Comparison of ENCODE assay signal across 9 mouse cellular contexts in the genomic region with DNA sequence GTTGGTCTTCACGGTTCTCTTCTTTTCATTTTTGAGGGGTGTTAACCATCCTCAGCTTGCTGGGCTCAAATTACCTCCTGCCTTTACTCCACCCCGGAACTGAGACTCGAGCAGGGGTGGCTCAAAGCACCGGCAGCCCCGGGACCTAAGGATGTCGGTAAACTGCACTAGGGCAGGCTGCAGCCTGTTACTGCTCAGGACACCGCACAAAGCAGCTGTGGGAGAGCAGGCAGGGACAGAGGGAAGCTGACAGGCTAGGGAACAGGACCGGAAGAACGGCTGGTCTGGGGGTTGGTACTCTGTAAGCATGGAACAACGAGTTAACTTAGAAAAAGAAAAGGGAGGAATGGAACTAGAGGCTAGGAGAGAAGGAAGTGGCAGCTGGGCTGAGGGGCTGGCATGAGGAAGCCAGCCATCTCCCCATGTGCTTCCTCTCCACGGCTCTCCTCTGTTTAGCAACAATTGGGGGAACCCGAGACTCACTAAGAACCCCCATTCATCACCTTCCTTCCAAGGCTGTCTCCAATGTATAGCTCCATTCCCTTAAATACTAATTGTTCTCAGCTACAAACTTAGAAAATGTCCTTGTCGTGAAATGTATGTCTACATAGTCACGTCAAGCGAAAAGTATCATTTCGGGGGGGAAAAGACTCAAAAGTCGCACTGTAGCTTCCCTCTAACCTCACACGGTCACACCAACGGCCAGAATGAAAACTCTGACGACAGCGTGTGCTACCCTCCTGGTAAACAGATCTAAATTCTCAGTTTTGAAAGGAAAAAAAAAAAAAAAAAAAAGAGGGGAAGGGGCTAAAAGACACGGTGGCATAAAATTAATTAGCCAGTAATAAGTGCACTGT. TPM values are rescaled to one million over a fixed set of nuclear protein-coding genes. Genes with fewer than 3 reads are reported as not detected.
DNase-seq lines count a peak whose midpoint lies in the region; ATAC-seq lines count a peak whose summit lies in the region.
"Had no signal": no experiment of that assay in that cellular context is flagged by ENCODE, and none has a peak within 500 bp of the region (broad histone marks: within the 10 kb centered on the region; RNA-seq: fewer than 3 reads in every experiment).

No protein-coding gene starts in this region.

- peak; percentile 66 for ATAC-seq in kidney, embryonic 14.5 days (ENCODE audit: low FRiP score, low TSS enrichment)
- ATAC-seq in embryonic facial prominence, embryonic 14.5 days (ENCODE audit: low read depth): peak; percentile 86
- ATAC-seq: Patski had no signal

- WGBS in kidney, embryonic 14.5 days: 14% methylated on average over 22 of the region's 22 CpGs
- WGBS in embryonic facial prominence, embryonic 14.5 days: 24% methylated on average over 22 of the region's 22 CpGs
- 34% methylated on average over 22 of the region's 22 CpGs for WGBS in limb, embryonic 10.5 days

- H3K27ac ChIP-seq in kidney, embryonic 14.5 days (ENCODE audit: low read depth, low read length): no peak overlapping the region
- H3K27ac ChIP-seq in embryonic facial prominence, embryonic 14.5 days (replicated peaks; ENCODE audit: low read depth, low read length): peak overlapping the region; percentile 39; the same call in 1 of the 2 replicates
- peak overlapping the region; percentile 75 for H3K27ac ChIP-seq in limb, embryonic 10.5 days

- H3K4me1 ChIP-seq in kidney, embryonic 14.5 days (ENCODE audit: control insufficient read depth, insufficient read depth, low read length): peaks cover 12% of the 10 kb centered on the region; the same call in 1 of the 2 replicates
- H3K4me1 ChIP-seq in embryonic facial prominence, embryonic 14.5 days (ENCODE audit: control insufficient read depth, insufficient read depth, low read length): 0 out of 2 replicates have a peak, but pooled peaks cover 8% of the 10 kb centered on the region
- H3K4me1 ChIP-seq in limb, embryonic 10.5 days: peaks cover 7% of the 10 kb centered on the region

- no peaks in the 10 kb centered on the region for H3K27me3 ChIP-seq in kidney, embryonic 14.5 days (ENCODE audit: control insufficient read depth, insufficient read depth, low read length)
- no peaks in the 10 kb centered on the region for H3K27me3 ChIP-seq in embryonic facial prominence, embryonic 14.5 days (replicated peaks; ENCODE audit: control insufficient read depth, insufficient read depth, low read length)
- H3K27me3 ChIP-seq in limb, embryonic 10.5 days (ENCODE audit: low read depth, poor library complexity, severe bottlenecking): no peaks in the 10 kb centered on the region
- H3K27me3 ChIP-seq: Patski had no signal

- no peak for DNase-seq in kidney, adult 11 months
- peak; percentile 67 for DNase-seq in embryonic facial prominence, embryonic 14.5 days (ENCODE audit: low spot score)
- peak; percentile 46 for DNase-seq in limb, embryonic 10.5 days (ENCODE audit: low spot score)
- DNase-seq in neural tube, embryonic 10.5 days (ENCODE audit: extremely low spot score, low spot score): peak; percentile 19
- DNase-seq in spleen, postnatal 10 days (ENCODE audit: low spot score in 2 of 2): no peak
- DNase-seq in layer of hippocampus, adult 9-10 months (ENCODE audit: low spot score): no peak
- DNase-seq in right cerebral cortex, adult 18-20 months: no peak

- H3K9me3 ChIP-seq in kidney, embryonic 14.5 days (ENCODE audit: control insufficient read depth, low read length): no peaks in the 10 kb centered on the region
- H3K9me3 ChIP-seq in embryonic facial prominence, embryonic 14.5 days (ENCODE audit: control insufficient read depth, low read length): no peaks in the 10 kb centered on the region
- no peaks in the 10 kb centered on the region for H3K9me3 ChIP-seq in limb, embryonic 10.5 days (replicated peaks)

- peak overlapping the region; percentile 32; the same call in 1 of the 2 replicates for H3K9ac ChIP-seq in kidney, embryonic 14.5 days (ENCODE audit: low read depth, low read length)
- peak overlapping the region; percentile 40 for H3K9ac ChIP-seq in embryonic facial prominence, embryonic 14.5 days (ENCODE audit: low read depth, low read length)

- H3K4me2 ChIP-seq in kidney, embryonic 14.5 days (replicated peaks; ENCODE audit: low read depth, low read length): peak overlapping the region; percentile 54
- peak overlapping the region; percentile 51 for H3K4me2 ChIP-seq in embryonic facial prominence, embryonic 14.5 days (ENCODE audit: low read depth, low read length)

- H3K36me3 ChIP-seq in kidney, embryonic 14.5 days (ENCODE audit: control insufficient read depth, insufficient read depth, low read length): no peaks in the 10 kb centered on the region
- H3K36me3 ChIP-seq in embryonic facial prominence, embryonic 14.5 days (ENCODE audit: control insufficient read depth, insufficient read depth, low read length): no peaks in the 10 kb centered on the region
- no peaks in the 10 kb centered on the region for H3K36me3 ChIP-seq in limb, embryonic 10.5 days

- peak overlapping the region; percentile 29 for H3K4me3 ChIP-seq in kidney, embryonic 14.5 days (ENCODE audit: low read length)
- peak overlapping the region; percentile 25 for H3K4me3 ChIP-seq in embryonic facial prominence, embryonic 14.5 days (ENCODE audit: low read depth, low read length)
- H3K4me3 ChIP-seq in limb, embryonic 10.5 days: peak overlapping the region; percentile 42

RNA-seq across cellular contexts. Expression of a gene that starts 42.5 kb away (rescaled TPM):
- 54.6 and 78.2 TPM in 2 replicates for polyA plus RNA-seq in kidney, embryonic 14.5 days (2014; fragmentation: Nextera tagmentation; extraction: Ambion mirVana)
- polyA plus RNA-seq in embryonic facial prominence, embryonic 14.5 days (2014; fragmentation: Nextera tagmentation; extraction: Ambion mirVana): 68.4 and 73.2 TPM in 2 replicates
- 57.5 and 60.0 TPM in 2 replicates for polyA plus RNA-seq in limb, embryonic 10.5 days (2016; fragmentation: Nextera tagmentation; extraction: Ambion mirVana)

Comparison
In these comparisons a context has a peak if more than half of its experiments do, and no peak if none do; other contexts are left out.
1. DNase-seq: peak in embryonic facial prominence, embryonic 14.5 days (single experiment), limb, embryonic 10.5 days (single experiment) and neural tube, embryonic 10.5 days (single experiment); none in kidney, adult 11 months (single experiment), spleen, postnatal 10 days (0 of 2), layer of hippocampus, adult 9-10 months (single experiment) and right cerebral cortex, adult 18-20 months (single experiment).
2. Peak in every context shown above with its lines, with median percentiles within 50 percentile points of each other: H3K4me3 ChIP-seq.